Mouse (Mus musculus): Measurements from ENCODE around the gene Nova1.

DNA sequence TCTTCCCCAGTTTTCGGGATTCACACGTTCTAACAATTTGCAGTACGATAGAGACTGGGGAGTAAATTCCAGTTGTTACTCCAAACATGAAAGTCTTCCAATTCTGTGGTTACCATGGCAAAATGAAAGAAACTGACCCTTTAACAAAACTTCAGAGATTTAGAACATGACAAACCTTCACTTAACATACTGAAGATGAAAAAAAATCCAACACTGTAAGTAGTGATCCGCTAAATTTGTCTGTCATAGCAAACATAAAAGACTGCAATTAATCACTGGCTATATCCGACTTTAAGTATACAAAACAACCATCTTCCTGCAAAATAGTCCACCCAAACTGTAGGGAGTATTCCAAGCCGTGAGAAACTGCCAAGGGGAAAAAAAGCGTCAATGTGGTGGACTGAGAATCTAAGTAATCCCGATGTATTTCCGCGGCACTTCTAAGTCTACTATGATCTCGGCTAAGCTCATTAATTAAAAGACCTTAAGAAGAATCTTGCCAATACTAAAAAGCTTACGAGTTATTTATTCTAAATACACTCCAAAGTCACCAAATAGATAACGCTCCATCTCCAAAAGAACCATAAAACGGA, 1.4 kb downstream of the Nova1 start:
- no peak for TF ChIP-seq CTCF (IDR thresholded peaks at IDR 0.05; ENCODE audit: low read depth, low read length)
- no peak for TF ChIP-seq TAL1 (conservative IDR thresholded peaks at IDR 0.05; ENCODE audit: low read depth, low read length)
- TF ChIP-seq GATA1 (IDR thresholded peaks at IDR 0.05; ENCODE audit: borderline replicate concordance, low read length) = no peak
- no peak for TF ChIP-seq POLR2AphosphoS5 (IDR thresholded peaks at IDR 0.05; ENCODE audit: insufficient replicate concordance, low read depth, low read length)
- no peak for TF ChIP-seq GATA2 (IDR thresholded peaks at IDR 0.05; ENCODE audit: borderline replicate concordance, low read depth, low read length)

Measured in G1E (cell line).